Mouse (Mus musculus) layer of hippocampus, adult 2 months (tissue): ENCODE data around the gene E2f6. TPM values are rescaled to one million over a fixed set of nuclear protein-coding genes. Genes with fewer than 3 reads are reported as not detected.

Experiments
- DNase-seq, 2 experiments: peaks; one replicate each; pipeline ENCODE4 v3.0.0; 2022; ENCODE audit warnings: low spot score in 2 of 2
- H3K27ac ChIP-seq: fragments of 200-600 bp; 2 replicates; pipeline ENCODE4 v1.8.1; 2022
- H3K4me3 ChIP-seq: fragments of 200-600 bp; 2 replicates; pipeline ENCODE4 v1.8.1; 2022; ENCODE audit warnings: mild to moderate bottlenecking
- CTCF ChIP-seq: fragments of 200-600 bp; conservative IDR thresholded peaks from 2 replicates; pipeline ENCODE4 v1.8.1; 2022; ENCODE audit warnings: antibody characterized with exemption, mild to moderate bottlenecking, moderate library complexity
- total RNA-seq, 2 experiments: library from RNA; stranded (reverse); gene quantifications; 2 replicates each; pipeline ENCODE4 v1.2.3; 2021

Gene E2f6
- total RNA-seq, 2 experiments from 2014 or later = 28.3 to 32.7 TPM

- H3K4me3 ChIP-seq = no peak overlapping the region
- no peak overlapping the region for H3K27ac ChIP-seq
- peak; percentile 79 for TF ChIP-seq CTCF
Measured at GRCm38 (mm10) chr12:16805511-16805910, 5.3 kb upstream of the E2f6 start.

GRCm38 (mm10) chr12:16808045-16808444 is 2.7 kb upstream of the E2f6 start:
- DNase-seq = peak; percentile 21 to 50
- TF ChIP-seq CTCF = peak; percentile 84
- H3K27ac ChIP-seq = no peak overlapping the region
- H3K4me3 ChIP-seq = no peak overlapping the region

More at GRCm38 (mm10) chr12:16805511-16805910, 5.3 kb upstream of the E2f6 start:
- peak; percentile 74 to 84 for DNase-seq

GRCm38 (mm10) chr12:16811477-16811876 is 714 bp downstream of the E2f6 start:
- H3K4me3 ChIP-seq = peak overlapping the region; percentile 75
- peak overlapping the region; percentile 91 for H3K27ac ChIP-seq
- no peak for DNase-seq
- TF ChIP-seq CTCF = no peak

GRCm38 (mm10) chr12:16817147-16817546 is 6.4 kb downstream of the E2f6 start:
- H3K27ac ChIP-seq = no peak overlapping the region

GRCm38 (mm10) chr12:16818513-16818912 is 7.8 kb downstream of the E2f6 start:
- no peak overlapping the region for H3K27ac ChIP-seq
- H3K4me3 ChIP-seq = no peak overlapping the region

More at GRCm38 (mm10) chr12:16817147-16817546, 6.4 kb downstream of the E2f6 start:
- no peak for TF ChIP-seq CTCF
- H3K4me3 ChIP-seq = no peak overlapping the region
- DNase-seq = no peak

GRCm38 (mm10) chr12:16820761-16821160 is 10.0 kb downstream of the E2f6 start:
- DNase-seq = no peak
- Histone ChIP-seq H3K27ac (peak overlapping the region; percentile 25; the same call in 1 of the 2 replicates), H3K4me3 (no peak overlapping the region)
- no peak for TF ChIP-seq CTCF

More at GRCm38 (mm10) chr12:16818513-16818912, 7.8 kb downstream of the E2f6 start:
- DNase-seq = no peak
- no peak for TF ChIP-seq CTCF

- Histone ChIP-seq H3K4me3 (no peak overlapping the region), H3K27ac (no peak overlapping the region)
- TF ChIP-seq CTCF = no peak
- no peak for DNase-seq
Measured at GRCm38 (mm10) chr12:16822181-16822734, 11.5 kb downstream of the E2f6 start.

- Histone ChIP-seq H3K27ac (no peak overlapping the region), H3K4me3 (no peak overlapping the region)
- DNase-seq = no peak
- no peak for TF ChIP-seq CTCF
Measured at GRCm38 (mm10) chr12:16823701-16824100, 12.9 kb downstream of the E2f6 start.

GRCm38 (mm10) chr12:16828505-16828904 is 17.7 kb downstream of the E2f6 start:
- peak; percentile 79 for TF ChIP-seq CTCF
- peak; percentile 59 to 66 for DNase-seq
- Histone ChIP-seq H3K27ac (no peak overlapping the region), H3K4me3 (no peak overlapping the region)

GRCm38 (mm10) chr12:16829785-16830184 is 19.0 kb downstream of the E2f6 start:
- no peak for DNase-seq
- no peak overlapping the region for H3K4me3 ChIP-seq
- no peak overlapping the region for H3K27ac ChIP-seq
- peak; percentile 60 for TF ChIP-seq CTCF

- Histone ChIP-seq H3K27ac (no peak overlapping the region), H3K4me3 (no peak overlapping the region)
- DNase-seq = no peak
- no peak for TF ChIP-seq CTCF
Measured at GRCm38 (mm10) chr12:16831071-16831470, 20.3 kb downstream of the E2f6 start.

GRCm38 (mm10) chr12:16834701-16835100 is 23.9 kb downstream of the E2f6 start:
- DNase-seq = no peak
- no peak overlapping the region for H3K4me3 ChIP-seq
- TF ChIP-seq CTCF = no peak

GRCm38 (mm10) chr12:16836188-16836587 is 25.4 kb downstream of the E2f6 start:
- TF ChIP-seq CTCF = peak; percentile 72
- peak; percentile 65 to 89 for DNase-seq
- H3K27ac ChIP-seq = peak overlapping the region; percentile 76
- H3K4me3 ChIP-seq = peak overlapping the region; percentile 22; the same call in 1 of the 2 replicates

More at GRCm38 (mm10) chr12:16834701-16835100, 23.9 kb downstream of the E2f6 start:
- no peak overlapping the region for H3K27ac ChIP-seq

GRCm38 (mm10) chr12:16837766-16838165 is 27.0 kb downstream of the E2f6 start:
- DNase-seq = no peak
- Histone ChIP-seq H3K27ac (peak overlapping the region; percentile 53; the same call in 1 of the 2 replicates), H3K4me3 (no peak overlapping the region)
- TF ChIP-seq CTCF = no peak
